Mouse (Mus musculus): ENCODE results near the gene Rbks.

GRCm38 (mm10) chr5:31687972-31688371 lies 9.5 kb downstream of the Rbks start:
- TF ChIP-seq CTCF (IDR thresholded peaks at IDR 0.05; ENCODE audit: low read depth), result no peak
- peak; percentile 84 for TF ChIP-seq EP300 (IDR thresholded peaks at IDR 0.05; ENCODE audit: low read depth)

Data from liver, postnatal 0 days (tissue).